Mouse (Mus musculus): ENCODE measurements around the gene Ercc1. TPM values are rescaled to one million over a fixed set of nuclear protein-coding genes. Genes with fewer than 3 reads are reported as not detected.
A peak's percentile ranks its signal among the peaks of the same experiment; 100 is the strongest.

Ercc1 gene
- polyA plus RNA-seq, 1 experiment from 2014 or later: 61.4 TPM

GRCm38 (mm10) chr7:19341250-19341649 lies 3.3 kb upstream of the Ercc1 start:
- H3K9me3 ChIP-seq (replicated peaks; ENCODE audit: control insufficient read depth, low read length): no peaks in the 10 kb centered on the region
- peaks cover 21% of the 10 kb centered on the region for H3K4me1 ChIP-seq (ENCODE audit: control insufficient read depth, insufficient read depth, low read length)
- no peak overlapping the region for H3K27ac ChIP-seq (ENCODE audit: low read length)
- 17% methylated on average over 10 of the region's 10 CpGs for WGBS
- no peak overlapping the region for H3K9ac ChIP-seq (ENCODE audit: low read length)
- peak overlapping the region; percentile 94 for H3K4me2 ChIP-seq (ENCODE audit: low read depth, low read length)
- no peak for ATAC-seq (ENCODE audit: insufficient read depth, low FRiP score)
- H3K4me3 ChIP-seq (replicated peaks; ENCODE audit: low read length): peak overlapping the region; percentile 55; the same call in 1 of the 2 replicates
- H3K36me3 ChIP-seq (ENCODE audit: control insufficient read depth, insufficient read depth, low read length): no peaks in the 10 kb centered on the region
- H3K27me3 ChIP-seq (ENCODE audit: control insufficient read depth, insufficient read depth, low read length): 0 out of 2 replicates have a peak, but pooled peaks cover 5% of the 10 kb centered on the region

DNA sequence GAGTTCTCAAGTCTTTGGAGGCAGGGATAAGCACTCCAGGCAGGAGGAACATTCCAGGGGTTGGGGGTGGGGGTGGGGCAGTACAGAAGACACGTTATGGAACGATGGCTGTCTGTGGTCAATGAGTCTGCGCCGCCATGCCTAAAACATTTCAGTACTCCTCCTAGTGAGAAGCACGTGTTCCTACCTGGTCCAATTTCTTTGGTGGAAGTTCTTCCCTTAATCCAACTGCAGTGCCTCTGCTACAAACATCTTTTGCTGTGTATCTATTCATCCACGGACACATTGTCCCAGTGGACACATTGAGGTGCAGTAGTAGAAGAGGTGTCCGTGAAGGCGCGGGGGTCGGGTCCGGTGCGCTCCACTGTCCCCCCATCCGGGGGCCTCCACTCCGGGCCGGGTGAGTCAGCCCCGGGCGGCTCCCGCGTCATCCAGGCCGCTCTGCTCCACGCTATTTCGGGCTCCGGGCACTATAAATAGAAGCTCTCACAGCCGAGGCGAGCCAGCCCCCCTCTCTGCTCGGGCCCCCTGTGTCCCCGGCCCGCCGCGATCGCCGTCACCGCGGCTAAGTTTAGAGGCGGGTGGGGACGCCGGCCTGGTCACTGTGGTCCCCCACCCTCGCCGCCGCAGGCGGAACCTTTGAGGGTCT lies 2.7 kb upstream of the Ercc1 start:
- under 1% methylated on average over 41 of the region's 41 CpGs for WGBS
- no peaks in the 10 kb centered on the region for H3K9me3 ChIP-seq (replicated peaks; ENCODE audit: control insufficient read depth, low read length)
- H3K4me2 ChIP-seq (ENCODE audit: low read depth, low read length): peak overlapping the region; percentile 94
- peak overlapping the region; percentile 55 for H3K4me3 ChIP-seq (replicated peaks; ENCODE audit: low read length)
- H3K36me3 ChIP-seq (ENCODE audit: control insufficient read depth, insufficient read depth, low read length): no peaks in the 10 kb centered on the region
- H3K4me1 ChIP-seq (ENCODE audit: control insufficient read depth, insufficient read depth, low read length): peaks cover 21% of the 10 kb centered on the region
- ATAC-seq (ENCODE audit: insufficient read depth, low FRiP score): peak; percentile 30; the same call in 1 of the 2 replicates
- peak overlapping the region; percentile 80 for H3K27ac ChIP-seq (ENCODE audit: low read length)
- H3K27me3 ChIP-seq (ENCODE audit: control insufficient read depth, insufficient read depth, low read length): 0 out of 2 replicates have a peak, but pooled peaks cover 5% of the 10 kb centered on the region
- peak overlapping the region; percentile 75 for H3K9ac ChIP-seq (ENCODE audit: low read length)

DNA sequence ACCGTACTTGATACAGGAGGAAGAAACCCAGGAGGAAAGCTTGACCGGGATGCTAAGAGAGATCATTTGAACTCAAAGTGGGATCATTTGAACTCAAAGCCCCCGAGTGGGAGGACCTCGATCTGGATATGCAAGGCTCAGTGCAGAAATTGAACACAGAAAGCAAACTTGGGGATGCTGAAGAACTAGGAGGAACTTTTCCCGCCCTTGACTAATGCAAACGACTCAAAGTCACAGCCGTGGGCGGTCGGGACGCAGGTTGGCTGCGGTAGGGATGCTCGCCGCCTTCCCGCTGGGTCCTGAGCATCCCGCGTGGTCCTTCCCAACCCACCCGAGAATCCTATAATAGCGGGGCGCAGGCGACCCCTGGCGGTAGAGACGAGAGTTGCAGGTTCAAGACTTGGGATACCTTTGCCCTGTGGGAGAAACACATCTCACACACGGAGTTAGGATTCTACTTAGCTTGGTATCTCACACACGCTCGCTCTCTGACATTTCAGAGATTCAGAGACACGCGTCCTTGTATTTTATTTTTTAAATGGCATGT lies 2.0 kb upstream of the Ercc1 start:
- peak overlapping the region; percentile 55 for H3K4me3 ChIP-seq (replicated peaks; ENCODE audit: low read length)
- H3K27me3 ChIP-seq (ENCODE audit: control insufficient read depth, insufficient read depth, low read length): 0 out of 2 replicates have a peak, but pooled peaks cover 5% of the 10 kb centered on the region
- H3K9me3 ChIP-seq (replicated peaks; ENCODE audit: control insufficient read depth, low read length): no peaks in the 10 kb centered on the region
- peaks cover 21% of the 10 kb centered on the region for H3K4me1 ChIP-seq (ENCODE audit: control insufficient read depth, insufficient read depth, low read length)
- peak overlapping the region; percentile 75 for H3K9ac ChIP-seq (ENCODE audit: low read length)
- peak overlapping the region; percentile 80 for H3K27ac ChIP-seq (ENCODE audit: low read length)
- peak overlapping the region; percentile 94 for H3K4me2 ChIP-seq (ENCODE audit: low read depth, low read length)
- no peaks in the 10 kb centered on the region for H3K36me3 ChIP-seq (ENCODE audit: control insufficient read depth, insufficient read depth, low read length)
- WGBS: under 1% methylated on average over 27 of the region's 27 CpGs
- ATAC-seq (ENCODE audit: insufficient read depth, low FRiP score): no peak; the same call in 1 of the 2 replicates

GRCm38 (mm10) chr7:19343210-19343808 lies 1.3 kb upstream of the Ercc1 start:
- peaks cover 21% of the 10 kb centered on the region for H3K4me1 ChIP-seq (ENCODE audit: control insufficient read depth, insufficient read depth, low read length)
- H3K4me3 ChIP-seq (replicated peaks; ENCODE audit: low read length): 0 out of 2 replicates have a peak overlapping the region, but pooled peaks have one; percentile 6
- 0 out of 2 replicates have a peak, but pooled peaks cover under 1% of the 10 kb centered on the region for H3K36me3 ChIP-seq (ENCODE audit: control insufficient read depth, insufficient read depth, low read length)
- peak overlapping the region; percentile 94 for H3K4me2 ChIP-seq (ENCODE audit: low read depth, low read length)
- no peaks in the 10 kb centered on the region for H3K9me3 ChIP-seq (replicated peaks; ENCODE audit: control insufficient read depth, low read length)
- ATAC-seq (ENCODE audit: insufficient read depth, low FRiP score): no peak
- WGBS: under 1% methylated on average over 11 of the region's 11 CpGs
- H3K27ac ChIP-seq (ENCODE audit: low read length): no peak overlapping the region
- no peak overlapping the region for H3K9ac ChIP-seq (ENCODE audit: low read length)
- H3K27me3 ChIP-seq (ENCODE audit: control insufficient read depth, insufficient read depth, low read length): 0 out of 2 replicates have a peak, but pooled peaks cover 5% of the 10 kb centered on the region

- H3K36me3 ChIP-seq (ENCODE audit: control insufficient read depth, insufficient read depth, low read length): 0 out of 2 replicates have a peak, but pooled peaks cover 4% of the 10 kb centered on the region
- H3K9ac ChIP-seq (ENCODE audit: low read length): peak overlapping the region; percentile 87
- H3K27ac ChIP-seq (ENCODE audit: low read length): peak overlapping the region; percentile 92
- H3K4me2 ChIP-seq (ENCODE audit: low read depth, low read length): peak overlapping the region; percentile 90
- 0 out of 2 replicates have a peak, but pooled peaks cover 5% of the 10 kb centered on the region for H3K27me3 ChIP-seq (ENCODE audit: control insufficient read depth, insufficient read depth, low read length)
- H3K9me3 ChIP-seq (replicated peaks; ENCODE audit: control insufficient read depth, low read length): no peaks in the 10 kb centered on the region
- H3K4me1 ChIP-seq (ENCODE audit: control insufficient read depth, insufficient read depth, low read length): peaks cover 21% of the 10 kb centered on the region
- ATAC-seq (ENCODE audit: insufficient read depth, low FRiP score): peak; percentile 95
- WGBS: under 1% methylated on average over 31 of the region's 31 CpGs
- H3K4me3 ChIP-seq (replicated peaks; ENCODE audit: low read length): peak overlapping the region; percentile 88
These were observed 427 bp downstream of the Ercc1 start for GRCm38 (mm10) chr7:19344938-19345471.

DNA sequence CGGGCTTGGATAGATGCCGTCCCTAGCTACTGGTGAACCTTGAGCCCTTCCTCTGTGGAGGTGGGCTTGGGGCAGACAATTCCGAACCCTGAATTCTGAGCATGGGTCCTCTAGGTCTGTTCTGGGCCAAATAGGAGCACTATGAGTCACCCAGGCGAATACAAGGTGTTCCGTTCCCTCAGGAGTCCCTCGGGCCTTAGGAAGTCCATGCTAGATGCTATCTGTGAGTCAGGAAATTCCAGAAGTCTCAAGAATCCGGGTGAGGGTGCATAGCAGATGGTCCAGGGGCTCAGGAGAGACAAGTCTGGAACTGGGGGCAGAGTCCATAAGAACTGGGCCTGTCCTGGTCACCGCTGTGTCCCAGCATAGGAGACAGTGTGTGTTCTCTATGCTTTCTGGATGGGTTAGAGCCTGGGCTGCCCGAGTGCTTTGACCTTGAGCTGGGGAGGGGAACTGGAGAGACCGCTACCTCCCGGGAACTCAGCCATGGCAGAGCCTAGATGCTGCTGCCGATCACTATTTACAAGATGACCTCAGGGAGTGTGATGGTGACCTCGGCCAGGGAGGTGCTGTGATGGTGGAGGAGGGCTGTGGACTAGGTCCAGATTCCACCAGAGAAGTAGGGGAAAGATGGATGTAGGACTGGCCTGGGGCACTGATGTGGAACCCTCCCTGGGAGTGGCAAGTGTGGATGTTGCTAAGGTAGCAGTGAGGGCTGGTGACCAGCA lies 4.8 kb downstream of the Ercc1 start:
- no peak for ATAC-seq (ENCODE audit: insufficient read depth, low FRiP score)
- Histone ChIP-seq H3K4me3 (replicated peaks; ENCODE audit: low read length) (no peak overlapping the region), H3K9me3 (replicated peaks; ENCODE audit: control insufficient read depth, low read length) (no peaks in the 10 kb centered on the region), H3K36me3 (ENCODE audit: control insufficient read depth, insufficient read depth, low read length) (peaks cover 20% of the 10 kb centered on the region), H3K4me2 (ENCODE audit: low read depth, low read length) (no peak overlapping the region), H3K27me3 (ENCODE audit: control insufficient read depth, insufficient read depth, low read length) (no peaks in the 10 kb centered on the region), H3K4me1 (ENCODE audit: control insufficient read depth, insufficient read depth, low read length) (peaks cover 11% of the 10 kb centered on the region; the same call in 1 of the 2 replicates), H3K9ac (ENCODE audit: low read length) (no peak overlapping the region), H3K27ac (ENCODE audit: low read length) (no peak overlapping the region)
- WGBS: 85% methylated on average over 13 of the region's 13 CpGs

DNA sequence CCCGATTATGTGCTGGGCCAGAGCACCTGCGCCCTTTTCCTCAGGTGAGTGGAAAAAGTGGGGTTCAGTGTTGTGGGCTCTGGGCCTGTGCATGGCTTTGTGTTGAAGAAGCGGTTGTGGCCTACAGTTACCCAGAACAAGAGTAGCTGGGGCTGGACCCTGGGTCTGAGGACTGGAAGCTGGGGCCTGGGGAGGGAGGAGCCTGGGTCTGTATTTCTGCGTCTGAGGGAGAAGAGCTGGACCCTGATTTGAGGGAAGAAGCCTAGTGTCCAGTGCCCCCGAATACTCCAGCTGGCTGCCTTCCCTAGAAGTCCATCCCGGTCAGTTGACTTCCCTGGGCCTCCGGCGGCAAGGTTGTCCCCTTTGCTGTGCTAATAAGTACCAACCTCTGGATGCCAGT lies 5.6 kb downstream of the Ercc1 start:
- WGBS: 95% methylated on average over 8 of the region's 8 CpGs
- H3K27me3 ChIP-seq (ENCODE audit: control insufficient read depth, insufficient read depth, low read length): no peaks in the 10 kb centered on the region
- no peak overlapping the region for H3K9ac ChIP-seq (ENCODE audit: low read length)
- H3K4me2 ChIP-seq (ENCODE audit: low read depth, low read length): no peak overlapping the region
- no peak overlapping the region for H3K4me3 ChIP-seq (replicated peaks; ENCODE audit: low read length)
- peaks cover 8% of the 10 kb centered on the region; the same call in 1 of the 2 replicates for H3K4me1 ChIP-seq (ENCODE audit: control insufficient read depth, insufficient read depth, low read length)
- peaks cover 24% of the 10 kb centered on the region for H3K36me3 ChIP-seq (ENCODE audit: control insufficient read depth, insufficient read depth, low read length)
- no peak overlapping the region for H3K27ac ChIP-seq (ENCODE audit: low read length)
- H3K9me3 ChIP-seq (replicated peaks; ENCODE audit: control insufficient read depth, low read length): no peaks in the 10 kb centered on the region
- ATAC-seq (ENCODE audit: insufficient read depth, low FRiP score): no peak

- no peak for ATAC-seq (ENCODE audit: insufficient read depth, low FRiP score)
- Histone ChIP-seq H3K27ac (ENCODE audit: low read length) (no peak overlapping the region), H3K4me2 (ENCODE audit: low read depth, low read length) (no peak overlapping the region), H3K9ac (ENCODE audit: low read length) (no peak overlapping the region), H3K4me1 (ENCODE audit: control insufficient read depth, insufficient read depth, low read length) (peaks cover 15% of the 10 kb centered on the region), H3K27me3 (ENCODE audit: control insufficient read depth, insufficient read depth, low read length) (no peaks in the 10 kb centered on the region), H3K36me3 (ENCODE audit: control insufficient read depth, insufficient read depth, low read length) (peaks cover 27% of the 10 kb centered on the region), H3K4me3 (replicated peaks; ENCODE audit: low read length) (no peak overlapping the region), H3K9me3 (replicated peaks; ENCODE audit: control insufficient read depth, low read length) (no peaks in the 10 kb centered on the region)
- WGBS: 92% methylated on average over 5 of the region's 5 CpGs
These were observed 10.4 kb downstream of the Ercc1 start for GRCm38 (mm10) chr7:19354991-19355390.
